Mouse (Mus musculus) embryonic fibroblast, embryonic 13.5 days (primary cell): ENCODE results near the gene Cic.

Experiments
- CTCF ChIP-seq: IDR thresholded peaks from 2 replicates; pipeline ENCODE4 v1.5.1; 2011; ENCODE audit warnings: mild to moderate bottlenecking, control low read depth, low read length, moderate library complexity, borderline replicate concordance; ENCODE audit not compliant: insufficient read depth
- POLR2A ChIP-seq: IDR thresholded peaks from 2 replicates; pipeline ENCODE4 v1.6.1; 2011; ENCODE audit warnings: low read depth, mild to moderate bottlenecking, control low read depth, low read length, moderate library complexity

DNA sequence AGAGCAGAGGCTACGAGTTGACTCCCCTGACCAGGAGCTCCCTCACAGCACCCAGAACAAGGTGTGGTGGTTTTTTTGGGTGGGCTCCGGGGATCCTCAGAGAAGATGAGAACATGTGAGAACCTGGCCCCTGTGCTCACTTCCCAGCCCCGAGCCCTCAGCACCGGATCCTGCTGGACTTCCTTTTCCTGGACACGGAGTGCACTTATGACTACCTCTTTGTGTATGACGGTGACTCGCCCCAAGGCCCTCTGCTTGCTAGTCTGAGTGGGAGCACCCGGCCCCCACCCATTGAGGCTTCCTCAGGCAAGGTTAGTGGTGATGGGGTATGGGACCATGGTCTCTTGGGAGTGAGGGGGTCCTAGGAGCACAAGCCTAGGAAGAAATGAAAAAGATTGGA, 58.7 kb downstream of the Cic start:
- TF ChIP-seq CTCF (no peak), POLR2A (no peak)
